Mouse (Mus musculus) C2C12 (cell line): Measurements from ENCODE around the gene Cdc34b. TPM values are rescaled to one million over a fixed set of nuclear protein-coding genes. Genes with fewer than 3 reads are reported as not detected.

Source experiments
- H3K27me3 ChIP-seq: one replicate; pipeline ENCODE4 v1.6.1; 2011; ENCODE audit not compliant: control insufficient read depth, insufficient read depth, insufficient read length
- H3K36me3 ChIP-seq: one replicate; pipeline ENCODE4 v1.6.1; 2011; ENCODE audit not compliant: control insufficient read depth, insufficient read depth
- H3K4me3 ChIP-seq: one replicate; pipeline ENCODE4 v1.5.1; 2011; ENCODE audit warnings: mild to moderate bottlenecking, control low read depth; ENCODE audit not compliant: poor library complexity, insufficient read depth, severe bottlenecking
- H3K79me2 ChIP-seq: one replicate; pipeline ENCODE4 v1.6.1; 2011; ENCODE audit not compliant: control insufficient read depth, insufficient read depth
- H3K79me3 ChIP-seq: one replicate; pipeline ENCODE4 v1.6.1; 2011; ENCODE audit warnings: low read depth, control low read depth
- H3ac ChIP-seq: one replicate; pipeline ENCODE3; 2011; ENCODE audit warnings: low read depth; ENCODE audit not compliant: control insufficient read depth, insufficient read length
- CEBPB ChIP-seq: IDR thresholded peaks from one replicate; pipeline ENCODE4 v1.6.1; 2011; ENCODE audit warnings: low read depth, mild to moderate bottlenecking, control low read depth, moderate library complexity
- CTCF ChIP-seq: IDR thresholded peaks from one replicate; pipeline ENCODE4 v1.5.1; 2011; ENCODE audit not compliant: control insufficient read depth, insufficient read depth, insufficient read length
- FOSL1 ChIP-seq: IDR thresholded peaks from one replicate; pipeline ENCODE4 v1.8.0; 2011; ENCODE audit warnings: mild to moderate bottlenecking, low read length; ENCODE audit not compliant: poor library complexity, insufficient read depth, severe bottlenecking
- MAX ChIP-seq: IDR thresholded peaks from one replicate; pipeline ENCODE4 v1.6.1; 2011; ENCODE audit warnings: mild to moderate bottlenecking, control low read depth
- MYOD1 ChIP-seq: IDR thresholded peaks from one replicate; pipeline ENCODE4 v1.6.1; 2011; ENCODE audit warnings: low read depth; ENCODE audit not compliant: control insufficient read depth, insufficient read length
- MYOG ChIP-seq: IDR thresholded peaks from one replicate; pipeline ENCODE4 v1.6.1; 2011; ENCODE audit not compliant: control insufficient read depth, insufficient read length; ENCODE audit errors: extremely low read depth
- USF1 ChIP-seq: IDR thresholded peaks from one replicate; pipeline ENCODE4 v1.6.1; 2011; ENCODE audit warnings: low read depth, mild to moderate bottlenecking, control low read depth, moderate library complexity
- polyA plus RNA-seq: library from polyadenylated mRNA; unstranded; fragments of >200 nt; fragmentation: generic; extraction: Trizol; gene quantifications from one replicate; pipeline ENCODE4 v1.2.1, GENCODE M21; 2012; ENCODE audit warnings: missing spikeins

Gene Cdc34b
- polyA plus RNA-seq, 1 experiment = 0.02 TPM

- H3K27me3 ChIP-seq = no peaks in the 10 kb centered on the region
These were observed 24.8 kb upstream of the Cdc34b start for GRCm38 (mm10) chr11:94716754-94717153.

GRCm38 (mm10) chr11:94717239-94717638 lies 24.3 kb upstream of the Cdc34b start:
- no peaks in the 10 kb centered on the region for H3K36me3 ChIP-seq
- no peaks in the 10 kb centered on the region for H3K27me3 ChIP-seq
- H3K79me3 ChIP-seq = no peaks in the 10 kb centered on the region
- H3K4me3 ChIP-seq = no peak overlapping the region
- H3ac ChIP-seq = no peak overlapping the region
- TF ChIP-seq MAX = no peak
- no peak for TF ChIP-seq MYOD1
- H3K79me2 ChIP-seq = no peaks in the 10 kb centered on the region

More at GRCm38 (mm10) chr11:94716754-94717153, 24.8 kb upstream of the Cdc34b start:
- Histone ChIP-seq H3K36me3 (no peaks in the 10 kb centered on the region), H3K79me3 (no peaks in the 10 kb centered on the region), H3K4me3 (no peak overlapping the region), H3ac (no peak overlapping the region), H3K79me2 (no peaks in the 10 kb centered on the region)
- TF ChIP-seq CEBPB (no peak), MAX (no peak), USF1 (no peak), FOSL1 (no peak), MYOD1 (no peak), CTCF (no peak), MYOG (no peak)

DNA sequence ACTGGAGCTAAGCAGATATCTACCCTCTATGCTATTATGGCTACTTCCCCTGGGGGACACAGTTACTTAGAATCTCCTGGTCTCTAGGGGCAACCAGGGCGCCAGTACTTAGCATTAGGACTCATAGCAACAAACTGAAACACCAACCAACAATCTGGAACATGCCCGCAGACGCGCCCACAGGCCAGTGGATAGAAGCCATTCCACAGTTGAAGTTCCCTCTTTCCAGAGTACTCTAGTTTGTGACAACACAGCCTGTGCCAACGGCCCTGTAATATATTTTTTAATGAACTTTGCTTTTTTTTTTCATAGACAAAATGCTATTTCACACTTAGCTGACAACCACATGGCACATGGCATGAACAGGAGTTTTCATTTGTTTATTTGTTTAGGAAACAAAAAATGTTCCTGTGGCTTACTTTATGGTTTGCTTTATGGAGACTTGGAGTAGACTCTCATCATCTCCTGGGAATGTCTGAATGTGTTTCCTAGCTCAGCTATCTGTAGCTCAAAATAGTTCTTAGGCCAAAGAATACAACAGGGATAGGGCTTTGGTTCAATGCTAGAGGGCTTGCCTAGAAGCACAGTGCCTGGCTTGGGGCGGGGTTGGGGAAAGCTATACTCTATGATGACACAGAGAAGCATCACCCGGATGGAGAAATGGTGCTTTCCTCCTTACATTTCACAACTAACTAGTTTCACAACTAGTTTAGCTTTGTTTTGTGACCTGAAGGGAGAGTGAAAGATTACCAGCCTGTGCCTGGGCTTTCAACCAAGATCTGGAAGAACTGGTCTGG lies 23.3 kb upstream of the Cdc34b start:
- H3K79me2 ChIP-seq = no peaks in the 10 kb centered on the region
- no peak for TF ChIP-seq CTCF
- TF ChIP-seq FOSL1 = no peak
- no peak for TF ChIP-seq CEBPB
- TF ChIP-seq MAX = no peak
- no peak for TF ChIP-seq USF1
- TF ChIP-seq MYOG = no peak
- TF ChIP-seq MYOD1 = no peak
- H3K4me3 ChIP-seq = no peak overlapping the region
- no peaks in the 10 kb centered on the region for H3K36me3 ChIP-seq
- H3K79me3 ChIP-seq = no peaks in the 10 kb centered on the region
- H3K27me3 ChIP-seq = no peaks in the 10 kb centered on the region
- no peak overlapping the region for H3ac ChIP-seq

GRCm38 (mm10) chr11:94719216-94719615 lies 22.4 kb upstream of the Cdc34b start:
- H3K79me3 ChIP-seq = no peaks in the 10 kb centered on the region
- H3ac ChIP-seq = no peak overlapping the region
- no peaks in the 10 kb centered on the region for H3K27me3 ChIP-seq
- no peaks in the 10 kb centered on the region for H3K36me3 ChIP-seq
- no peaks in the 10 kb centered on the region for H3K79me2 ChIP-seq
- no peak overlapping the region for H3K4me3 ChIP-seq
- no peak for TF ChIP-seq FOSL1
- no peak for TF ChIP-seq MYOD1
- no peak for TF ChIP-seq CTCF
- TF ChIP-seq MAX = no peak
- TF ChIP-seq CEBPB = no peak
- no peak for TF ChIP-seq USF1
- no peak for TF ChIP-seq MYOG

DNA sequence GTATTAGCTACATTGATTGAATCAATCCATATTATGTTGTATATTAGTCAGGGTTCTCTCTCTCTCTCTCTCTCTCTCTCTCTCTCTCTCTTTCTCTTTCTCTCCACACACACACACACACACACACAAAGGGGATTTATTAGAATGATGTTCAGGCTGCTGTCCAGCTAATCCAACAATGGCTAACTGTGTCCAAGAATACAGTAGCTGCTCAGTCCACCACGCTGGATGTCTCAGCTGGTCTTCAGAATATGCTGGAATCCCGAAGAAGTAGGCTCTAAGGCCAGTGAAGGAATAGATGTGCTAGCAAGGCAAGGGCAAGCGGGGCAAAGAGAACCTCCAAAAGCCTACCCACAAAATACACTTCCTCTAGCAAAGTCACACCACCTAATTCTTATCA lies 14.3 kb upstream of the Cdc34b start:
- H3ac ChIP-seq = no peak overlapping the region
- no peaks in the 10 kb centered on the region for H3K27me3 ChIP-seq
- no peaks in the 10 kb centered on the region for H3K36me3 ChIP-seq
- H3K4me3 ChIP-seq = no peak overlapping the region
- H3K79me2 ChIP-seq = no peaks in the 10 kb centered on the region
- TF ChIP-seq MAX = no peak
- TF ChIP-seq FOSL1 = no peak
- no peak for TF ChIP-seq CEBPB
- no peak for TF ChIP-seq MYOG
- TF ChIP-seq CTCF = no peak
- TF ChIP-seq USF1 = no peak
- no peak for TF ChIP-seq MYOD1
- H3K79me3 ChIP-seq = no peaks in the 10 kb centered on the region

DNA sequence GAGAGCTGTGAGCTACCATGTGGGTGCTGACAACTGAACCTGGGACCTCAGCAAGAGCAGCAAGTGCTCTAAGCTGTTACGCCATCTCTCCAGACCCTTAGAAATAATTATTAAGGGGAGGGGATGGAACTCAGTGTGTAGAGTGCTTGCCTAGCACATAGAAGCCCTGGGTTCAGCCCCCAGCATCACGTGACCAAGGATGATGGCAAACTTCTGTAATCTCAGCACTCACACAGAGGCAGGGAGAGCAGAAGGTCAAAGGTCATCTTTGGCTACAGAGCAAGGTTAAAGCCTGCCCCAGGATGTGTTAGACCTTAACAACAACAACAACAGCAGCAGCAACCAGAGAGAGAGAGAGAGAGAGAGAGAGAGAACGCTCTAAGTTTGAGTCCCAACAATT lies 13.0 kb upstream of the Cdc34b start:
- no peaks in the 10 kb centered on the region for H3K36me3 ChIP-seq
- no peaks in the 10 kb centered on the region for H3K27me3 ChIP-seq
- no peak overlapping the region for H3ac ChIP-seq
- no peaks in the 10 kb centered on the region for H3K79me3 ChIP-seq
- H3K4me3 ChIP-seq = no peak overlapping the region
- H3K79me2 ChIP-seq = no peaks in the 10 kb centered on the region
- TF ChIP-seq MAX (no peak), USF1 (peak; percentile 61), MYOD1 (no peak)
